ENCODE assay signal across 8 mouse cellular contexts in the genomic region with DNA sequence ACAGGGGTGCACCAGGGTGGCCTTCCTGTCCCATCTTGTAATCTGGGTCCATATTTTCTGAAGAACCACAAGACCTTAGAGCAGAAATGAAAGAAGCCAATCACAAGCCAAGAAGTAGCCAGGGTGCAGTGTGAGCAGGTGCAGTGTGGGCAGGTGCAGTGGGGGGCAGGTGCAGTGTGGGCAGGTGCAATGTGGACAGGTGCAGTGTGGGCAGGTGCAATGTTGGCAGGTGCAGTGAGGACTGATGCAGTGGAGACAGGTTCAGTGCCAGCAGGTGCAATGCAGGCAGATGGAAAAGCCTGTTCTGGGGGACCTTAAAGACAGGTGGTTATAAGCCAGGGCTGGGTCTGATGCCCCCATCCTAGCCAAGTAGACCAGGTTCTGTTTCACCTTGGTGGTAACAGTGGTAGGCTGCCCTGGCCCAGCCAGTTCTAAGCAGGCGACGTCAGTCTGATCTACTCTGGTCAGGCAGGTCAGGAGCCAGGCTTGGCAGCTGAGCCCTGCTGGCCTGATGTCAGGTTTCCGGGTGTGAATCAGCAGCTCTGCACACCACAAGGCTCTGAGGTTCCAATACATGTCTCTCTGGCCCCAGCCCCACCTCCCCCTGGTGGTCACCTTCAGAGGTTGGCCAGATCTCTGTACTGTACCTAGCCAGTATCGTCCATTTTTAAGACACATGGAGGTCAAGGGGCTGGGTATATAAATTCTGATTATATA.
DNase-seq lines count a peak whose midpoint lies in the region; ATAC-seq lines count a peak whose summit lies in the region.

No protein-coding gene starts in this region.

- WGBS in embryonic facial prominence, embryonic 13.5 days = 70% methylated on average over 4 of the region's 4 CpGs
- WGBS in embryonic facial prominence, embryonic 10.5 days = 76% methylated on average over 4 of the region's 4 CpGs
- WGBS in large intestine, adult 2 months = 25% methylated on average over 4 of the region's 4 CpGs
- 40% methylated on average over 4 of the region's 4 CpGs for WGBS in stomach, embryonic 15.5 days

- H3K36me3 ChIP-seq in embryonic facial prominence, embryonic 13.5 days = peaks cover 27% of the 10 kb centered on the region
- H3K36me3 ChIP-seq in embryonic facial prominence, embryonic 10.5 days (replicated peaks) = peaks cover 17% of the 10 kb centered on the region
- H3K36me3 ChIP-seq in stomach, embryonic 15.5 days = no peaks in the 10 kb centered on the region

- no peak overlapping the region for H3K9ac ChIP-seq in embryonic facial prominence, embryonic 13.5 days
- H3K9ac ChIP-seq in stomach, embryonic 15.5 days = no peak overlapping the region

- no peaks in the 10 kb centered on the region for H3K27me3 ChIP-seq in embryonic facial prominence, embryonic 13.5 days
- H3K27me3 ChIP-seq in embryonic facial prominence, embryonic 10.5 days (replicated peaks; ENCODE audit: low read depth, poor library complexity, severe bottlenecking) = 0 out of 2 replicates have a peak, but pooled peaks cover 9% of the 10 kb centered on the region
- no peaks in the 10 kb centered on the region for H3K27me3 ChIP-seq in stomach, embryonic 15.5 days (replicated peaks)

- DNase-seq in embryonic facial prominence, embryonic 10.5 days (ENCODE audit: low spot score) = no peak
- peak; percentile 71 to 72 for DNase-seq in adrenal gland, postnatal 36 days
- peak; percentile 38 for DNase-seq in gonadal fat pad, adult 2 months (ENCODE audit: low read depth)
- peak; percentile 31 for DNase-seq in large intestine, adult 2 months (ENCODE audit: low read depth, low spot score)
- DNase-seq in testis, postnatal 10 days (ENCODE audit: low spot score) = no peak
- no peak for DNase-seq in embryo, embryonic 11 days

- H3K27ac ChIP-seq in embryonic facial prominence, embryonic 13.5 days = no peak overlapping the region
- H3K27ac ChIP-seq in embryonic facial prominence, embryonic 10.5 days (replicated peaks) = no peak overlapping the region
- no peak overlapping the region for H3K27ac ChIP-seq in stomach, embryonic 15.5 days

- ATAC-seq in embryonic facial prominence, embryonic 13.5 days (ENCODE audit: insufficient number of reproducible peaks, insufficient read depth, low FRiP score, low TSS enrichment, low read depth) = 0 out of 2 replicates have a peak, but pooled peaks have one; percentile 37
- ATAC-seq in stomach, embryonic 15.5 days (ENCODE audit: insufficient read depth, low FRiP score, low read depth) = peak; percentile 50

- peaks cover 3% of the 10 kb centered on the region; the same call in 1 of the 2 replicates for H3K4me1 ChIP-seq in embryonic facial prominence, embryonic 13.5 days
- H3K4me1 ChIP-seq in embryonic facial prominence, embryonic 10.5 days = peaks cover 5% of the 10 kb centered on the region; the same call in 1 of the 2 replicates
- H3K4me1 ChIP-seq in stomach, embryonic 15.5 days = no peaks in the 10 kb centered on the region

- H3K4me2 ChIP-seq in embryonic facial prominence, embryonic 13.5 days = no peak overlapping the region
- no peak overlapping the region for H3K4me2 ChIP-seq in stomach, embryonic 15.5 days

- H3K4me3 ChIP-seq in embryonic facial prominence, embryonic 13.5 days = no peak overlapping the region
- no peak overlapping the region for H3K4me3 ChIP-seq in embryonic facial prominence, embryonic 10.5 days
- H3K4me3 ChIP-seq in stomach, embryonic 15.5 days (replicated peaks) = no peak overlapping the region

- H3K9me3 ChIP-seq in embryonic facial prominence, embryonic 13.5 days = no peaks in the 10 kb centered on the region
- no peaks in the 10 kb centered on the region for H3K9me3 ChIP-seq in embryonic facial prominence, embryonic 10.5 days
- no peaks in the 10 kb centered on the region for H3K9me3 ChIP-seq in stomach, embryonic 15.5 days

Comparison
In these comparisons a context has a peak if more than half of its experiments do, and no peak if none do; other contexts are left out.
1. DNase-seq: peak in adrenal gland, postnatal 36 days (2 of 2), gonadal fat pad, adult 2 months (single experiment) and large intestine, adult 2 months (single experiment); none in embryonic facial prominence, embryonic 10.5 days (single experiment), testis, postnatal 10 days (single experiment) and embryo, embryonic 11 days (single experiment).